Mouse (Mus musculus): Measurements from ENCODE around the gene Uhrf1bp1l.

- no peak for TF ChIP-seq GATA1 (IDR thresholded peaks at IDR 0.05; ENCODE audit: borderline replicate concordance, low read length)
- no peak for TF ChIP-seq FLI1 (IDR thresholded peaks at IDR 0.05; ENCODE audit: low read length)
Measured at GRCm38 (mm10) chr10:89755231-89755630, 10.4 kb downstream of the Uhrf1bp1l start.
